In genomic region chr4:59870859-59871591, GRCm38 (mm10) we compare ENCODE assay signal across 8 mouse cellular contexts. TPM values are rescaled to one million over a fixed set of nuclear protein-coding genes. Genes with fewer than 3 reads are reported as not detected.
DNase-seq lines count a peak whose midpoint lies in the region; ATAC-seq and TF ChIP-seq lines count a peak whose summit lies in the region.

No protein-coding gene starts in this region.

- H3K36me3 ChIP-seq in hindbrain, embryonic 13.5 days = peaks cover 3% of the 10 kb centered on the region; the same call in 1 of the 2 replicates

- no peak overlapping the region for H3K4me2 ChIP-seq in hindbrain, embryonic 13.5 days

- ATAC-seq in Patski = no peak
- ATAC-seq in hindbrain, embryonic 13.5 days (ENCODE audit: low FRiP score) = peak; percentile 52

- H3K9ac ChIP-seq in hindbrain, embryonic 13.5 days = no peak overlapping the region

- H3K4me3 ChIP-seq in hindbrain, embryonic 13.5 days = no peak overlapping the region

- 61% methylated on average over 9 of the region's 9 CpGs for WGBS in hindbrain, embryonic 13.5 days

- POLR2A ChIA-PET in Patski (lab: Charles Lee) = interaction anchor here (1.0 kb wide), 1 partner anchor 64 kb away, joined by 3 read pairs; no protein-coding TSS in a partner anchor

- TF ChIP-seq CTCF in Patski (IDR thresholded peaks at IDR 0.05) = peak; percentile 76

- H3K4me1 ChIP-seq in hindbrain, embryonic 13.5 days (replicated peaks) = peaks cover 3% of the 10 kb centered on the region; the same call in 1 of the 2 replicates

- no peak overlapping the region for H3K27ac ChIP-seq in hindbrain, embryonic 13.5 days

- CTCF ChIA-PET in Patski (lab: Charles Lee) = interaction anchor here (0.8 to 4.0 kb wide), 14 partner anchors 11 to 490 kb away, joined by 3 to 13 read pairs (median 5); partner anchors contain the start of gene Snx30

- no peak for DNase-seq in Patski (ENCODE audit: low read depth, low spot score)
- DNase-seq in cerebellum, postnatal 10 days = peak; percentile 88 to 92
- peak; percentile 70 to 84 for DNase-seq in frontal cortex, postnatal 14 days (ENCODE audit: low spot score in 2 of 2)
- peak; percentile 83 to 92 for DNase-seq in layer of hippocampus, postnatal 14 days (ENCODE audit: low spot score in 2 of 2)
- DNase-seq in lung, postnatal 25 days (ENCODE audit: low spot score) = peak; percentile 86
- peak; percentile 87 for DNase-seq in right cerebral cortex, adult 18-20 months
- DNase-seq in urinary bladder, postnatal 36 days (ENCODE audit: low spot score in 2 of 2) = peak; percentile 73 to 75

- no peaks in the 10 kb centered on the region for H3K27me3 ChIP-seq in Patski
- no peaks in the 10 kb centered on the region for H3K27me3 ChIP-seq in hindbrain, embryonic 13.5 days

- in situ Hi-C loops in Patski (cut with MboI; ENCODE audit: low pct_unique_long_range_greater_than_20kb) = loop anchor here (10.0 kb wide), 1 partner anchor 134 kb away; no protein-coding TSS in a partner anchor

- no peaks in the 10 kb centered on the region for H3K9me3 ChIP-seq in hindbrain, embryonic 13.5 days

RNA-seq across cellular contexts. Expression of gene Slc46a2, which starts 43.8 kb away (rescaled TPM):
- not detected for polyA plus RNA-seq in Patski (2021)
- 0.08 TPM in 1 of 2 replicates, not detected in the other for polyA plus RNA-seq in hindbrain, embryonic 13.5 days (2015; fragmentation: Nextera tagmentation; extraction: Ambion mirVana)
- not detected for total RNA-seq in layer of hippocampus, postnatal 14 days (2021)
